10 mouse cellular contexts compared by ENCODE assay signal in genomic region chr9:53818760-53819159, GRCm38 (mm10). TPM values are rescaled to one million over a fixed set of nuclear protein-coding genes. Genes with fewer than 3 reads are reported as not detected.
A peak's percentile ranks its signal among the peaks of the same experiment; 100 is the strongest.
DNase-seq lines count a peak whose midpoint lies in the region; ATAC-seq and TF ChIP-seq lines count a peak whose summit lies in the region.
"Had no signal": no experiment of that assay in that cellular context is flagged by ENCODE, and none has a peak within 500 bp of the region (broad histone marks: within the 10 kb centered on the region; RNA-seq: fewer than 3 reads in every experiment).

No protein-coding gene starts in this region.

- H3K9me3 ChIP-seq in intestine, embryonic 14.5 days (ENCODE audit: control insufficient read depth, low read length), result no peaks in the 10 kb centered on the region
- no peaks in the 10 kb centered on the region for H3K9me3 ChIP-seq in intestine, embryonic 15.5 days
- no peaks in the 10 kb centered on the region for H3K9me3 ChIP-seq in ES-E14 (ENCODE audit: control insufficient read depth, insufficient read depth, low read depth, low read length)
- H3K9me3 ChIP-seq: embryonic facial prominence, embryonic 15.5 days; liver, embryonic 15.5 days had no signal

- no peaks in the 10 kb centered on the region for H3K27me3 ChIP-seq in intestine, embryonic 14.5 days (replicated peaks; ENCODE audit: control insufficient read depth, insufficient read depth, low read length)
- no peaks in the 10 kb centered on the region for H3K27me3 ChIP-seq in intestine, embryonic 15.5 days (replicated peaks)
- no peaks in the 10 kb centered on the region for H3K27me3 ChIP-seq in thymus, adult 2 months (ENCODE audit: control insufficient read depth, insufficient read depth, low read length)
- H3K27me3 ChIP-seq: embryonic facial prominence, embryonic 15.5 days; liver, embryonic 15.5 days had no signal

- H3K4me3 ChIP-seq in intestine, embryonic 14.5 days (ENCODE audit: low read depth, low read length), result no peak overlapping the region
- no peak overlapping the region for H3K4me3 ChIP-seq in intestine, embryonic 15.5 days (replicated peaks)
- H3K4me3 ChIP-seq in ES-E14 (ENCODE audit: insufficient read depth in 1 of 2, low read depth in 1 of 2, low read length in 2 of 2, poor library complexity in 1 of 2, severe bottlenecking in 1 of 2), result no peak overlapping the region
- H3K4me3 ChIP-seq in thymus, adult 2 months (ENCODE audit: control insufficient read depth, insufficient read depth, low read length), result no peak overlapping the region
- H3K4me3 ChIP-seq: embryonic facial prominence, embryonic 15.5 days; liver, embryonic 15.5 days had no signal

- no peaks in the 10 kb centered on the region for H3K36me3 ChIP-seq in intestine, embryonic 14.5 days (ENCODE audit: control insufficient read depth, insufficient read depth, low read length)
- H3K36me3 ChIP-seq in intestine, embryonic 15.5 days, result no peaks in the 10 kb centered on the region
- H3K36me3 ChIP-seq in ES-E14 (ENCODE audit: control insufficient read depth, insufficient read depth, low read length, poor library complexity, severe bottlenecking), result peaks cover 7% of the 10 kb centered on the region
- no peaks in the 10 kb centered on the region for H3K36me3 ChIP-seq in thymus, adult 2 months (ENCODE audit: control insufficient read depth, insufficient read depth, low read length)
- H3K36me3 ChIP-seq: embryonic facial prominence, embryonic 15.5 days; liver, embryonic 15.5 days had no signal

- TF ChIP-seq POLR2A in thymus, adult 2 months (IDR thresholded peaks at IDR 0.05; ENCODE audit: control insufficient read depth, extremely low read depth, insufficient read depth, low read length, poor library complexity), result no peak

- TF ChIP-seq CTCF in thymus, adult 2 months (IDR thresholded peaks at IDR 0.05; ENCODE audit: borderline replicate concordance, control insufficient read depth, extremely low read depth, insufficient read depth, low read length, poor library complexity), result no peak

- in situ Hi-C loops in ES-E14 (cut with MboI; ENCODE audit: low sequenced_read_pairs in 2 of 2, unreplicated experiment in 2 of 2), result no loop called here

- no peak overlapping the region for H3K9ac ChIP-seq in intestine, embryonic 14.5 days (ENCODE audit: low read length)
- H3K9ac ChIP-seq in intestine, embryonic 15.5 days, result no peak overlapping the region
- no peak overlapping the region for H3K9ac ChIP-seq in ES-E14 (ENCODE audit: insufficient read depth, low read depth, low read length, poor library complexity, severe bottlenecking)
- H3K9ac ChIP-seq: embryonic facial prominence, embryonic 15.5 days; liver, embryonic 15.5 days had no signal

- peaks cover 4% of the 10 kb centered on the region; the same call in 1 of the 2 replicates for H3K4me1 ChIP-seq in intestine, embryonic 14.5 days (replicated peaks; ENCODE audit: control insufficient read depth, insufficient read depth, low read length)
- no peaks in the 10 kb centered on the region for H3K4me1 ChIP-seq in intestine, embryonic 15.5 days (replicated peaks)
- H3K4me1 ChIP-seq in ES-E14 (ENCODE audit: control insufficient read depth in 2 of 2, insufficient read depth in 2 of 2, low read length in 2 of 2, poor library complexity in 1 of 2), result no peaks in the 10 kb centered on the region
- no peaks in the 10 kb centered on the region for H3K4me1 ChIP-seq in thymus, adult 2 months (replicated peaks; ENCODE audit: control insufficient read depth, insufficient read depth, low read length)
- H3K4me1 ChIP-seq: embryonic facial prominence, embryonic 15.5 days; liver, embryonic 15.5 days had no signal

- no peak for ATAC-seq in intestine, embryonic 14.5 days (replicated peaks; ENCODE audit: low FRiP score, low TSS enrichment, low read depth)
- ATAC-seq in intestine, embryonic 15.5 days, result no peak; the same call in 1 of the 2 replicates

- 39% methylated on average over 4 of the region's 4 CpGs for WGBS in intestine, embryonic 14.5 days
- WGBS in intestine, embryonic 15.5 days, result 35% methylated on average over 4 of the region's 4 CpGs
- 27% methylated on average over 4 of the region's 4 CpGs for WGBS in thymus, adult 2 months

- H3K4me2 ChIP-seq in intestine, embryonic 14.5 days (ENCODE audit: low read length), result no peak overlapping the region
- H3K4me2 ChIP-seq in intestine, embryonic 15.5 days (replicated peaks), result no peak overlapping the region
- H3K4me2 ChIP-seq: embryonic facial prominence, embryonic 15.5 days; liver, embryonic 15.5 days had no signal

- DNase-seq in intestine, embryonic 14.5 days (ENCODE audit: low spot score), result peak; percentile 70
- peak; percentile 81 for DNase-seq in ES-E14 (ENCODE audit: low read depth, low spot score)
- DNase-seq in c-Kit-negative CD71-positive TER-119-positive erythroid progenitor cells, embryonic 14.5 days (ENCODE audit: low read depth, low spot score), result peak; percentile 3
- DNase-seq in frontal cortex, postnatal 25 days (ENCODE audit: low spot score in 2 of 2), result peak; percentile 35 to 43
- DNase-seq in layer of hippocampus, postnatal 14 days (ENCODE audit: low spot score in 2 of 2), result peak; percentile 50 to 54
- peak; percentile 44 to 53 for DNase-seq in natural killer cell, adult 2 months (ENCODE audit: low spot score in 2 of 2)
- peak; percentile 77 for DNase-seq in thymus, adult 2 months

- no peak overlapping the region for H3K27ac ChIP-seq in intestine, embryonic 14.5 days (ENCODE audit: low read depth)
- no peak overlapping the region for H3K27ac ChIP-seq in intestine, embryonic 15.5 days
- H3K27ac ChIP-seq in ES-E14 (ENCODE audit: insufficient read depth, low read depth, low read length, poor library complexity, severe bottlenecking), result no peak overlapping the region
- no peak overlapping the region for H3K27ac ChIP-seq in thymus, adult 2 months (ENCODE audit: control insufficient read depth, insufficient read depth, low read length)
- H3K27ac ChIP-seq: embryonic facial prominence, embryonic 15.5 days; liver, embryonic 15.5 days had no signal

TF ChIP-seq in ES-E14, 5 proteins besides CTCF, POLR2A, EP300 and RAD21:
- TF ChIP-seq CHD2 (IDR thresholded peaks at IDR 0.05; ENCODE audit: low read depth, low read length) (no peak), ZC3H11A (IDR thresholded peaks at IDR 0.05; ENCODE audit: borderline replicate concordance, low read depth, low read length) (peak; percentile 70)
TF ChIP-seq in ES-E14: peak in this region for 1.

RNA-seq across cellular contexts. Expression of gene Sln, which starts 31.2 kb away (rescaled TPM):
- polyA plus RNA-seq in intestine, embryonic 14.5 days (2014; fragmentation: Nextera tagmentation; extraction: Ambion mirVana), result 0.13 TPM in 1 of 2 replicates, not detected in the other
- polyA plus RNA-seq in intestine, embryonic 15.5 days (2015; fragmentation: Nextera tagmentation; extraction: Ambion mirVana), result 0.66 and 1.3 TPM in 2 replicates
- total RNA-seq in ES-E14 (2012; rRNA removed), result not detected in 2 replicates
- under 1 TPM; 0.29 to 0.99 TPM for total RNA-seq in layer of hippocampus, postnatal 14 days (2021)
- 7.7 and 32.0 TPM in 2 replicates for polyA plus RNA-seq in thymus, adult 2 months (2012; rRNA removed)

RNA-seq across cellular contexts. Expression of gene Slc35f2, which starts 47.4 kb away (rescaled TPM):
- 13.2 and 13.7 TPM in 2 replicates for polyA plus RNA-seq in intestine, embryonic 14.5 days (2014; fragmentation: Nextera tagmentation; extraction: Ambion mirVana)
- 21.0 and 22.1 TPM in 2 replicates for polyA plus RNA-seq in intestine, embryonic 15.5 days (2015; fragmentation: Nextera tagmentation; extraction: Ambion mirVana)
- 61.1 and 76.7 TPM in 2 replicates for total RNA-seq in ES-E14 (2012; rRNA removed)
- total RNA-seq in layer of hippocampus, postnatal 14 days (2021), result 1 to 10 TPM; 5.9 to 6.6 TPM
- 6.6 and 6.9 TPM in 2 replicates for polyA plus RNA-seq in thymus, adult 2 months (2012; rRNA removed)

Comparison
In these comparisons a context has a peak if more than half of its experiments do, and no peak if none do; other contexts are left out.
1. DNase-seq: peak in every context shown above with its lines; median percentile 81 in ES-E14; 77 in thymus, adult 2 months; 70 in intestine, embryonic 14.5 days; 52 in layer of hippocampus, postnatal 14 days; 48 in natural killer cell, adult 2 months; 39 in frontal cortex, postnatal 25 days; 3 in c-Kit-negative CD71-positive TER-119-positive erythroid progenitor cells, embryonic 14.5 days.